9 mouse cellular contexts compared by ENCODE assay signal in genomic region chr3:108458866-108459265, GRCm38 (mm10). TPM values are rescaled to one million over a fixed set of nuclear protein-coding genes. Genes with fewer than 3 reads are reported as not detected.
A peak's percentile ranks its signal among the peaks of the same experiment; 100 is the strongest.
DNase-seq lines count a peak whose midpoint lies in the region; ATAC-seq and TF ChIP-seq lines count a peak whose summit lies in the region.
"Had no signal": no experiment of that assay in that cellular context is flagged by ENCODE, and none has a peak within 500 bp of the region (broad histone marks: within the 10 kb centered on the region; RNA-seq: fewer than 3 reads in every experiment).

No protein-coding gene starts in this region.

- no peak for ATAC-seq in midbrain, embryonic 11.5 days (ENCODE audit: low FRiP score)
- ATAC-seq in kidney, postnatal 0 days (replicated peaks; ENCODE audit: low FRiP score, low read depth): no peak; the same call in 1 of the 2 replicates
- peak; percentile 57 for ATAC-seq in megakaryocyte progenitor cell, adult 5-6 weeks (replicated peaks; ENCODE audit: poor library complexity)

- DNase-seq in midbrain, embryonic 10.5 days (ENCODE audit: low spot score): no peak
- no peak for DNase-seq in midbrain, embryonic 11.5 days (ENCODE audit: low spot score, missing footprints)
- DNase-seq in brain, embryonic 14.5 days (ENCODE audit: low read depth): peak; percentile 29
- peak; percentile 10 for DNase-seq in kidney, postnatal 0 days (ENCODE audit: low spot score)
- peak; percentile 24 for DNase-seq in urinary bladder, postnatal 25 days (ENCODE audit: low spot score)
- DNase-seq in cerebellum, adult 9-11 months: no peak
- DNase-seq in cerebellum, adult 9-10 months: no peak

- H3K4me2 ChIP-seq in midbrain, embryonic 11.5 days: no peak overlapping the region
- no peak overlapping the region for H3K4me2 ChIP-seq in kidney, postnatal 0 days (ENCODE audit: low read length)
- H3K4me2 ChIP-seq: midbrain, embryonic 12.5 days had no signal

- H3K9me3 ChIP-seq in midbrain, embryonic 10.5 days (replicated peaks): no peaks in the 10 kb centered on the region
- no peaks in the 10 kb centered on the region for H3K9me3 ChIP-seq in midbrain, embryonic 11.5 days (ENCODE audit: control insufficient read depth, low read length)
- H3K9me3 ChIP-seq in kidney, postnatal 0 days (replicated peaks; ENCODE audit: low read length): no peaks in the 10 kb centered on the region
- H3K9me3 ChIP-seq: midbrain, embryonic 12.5 days had no signal

- TF ChIP-seq POLR2A in brain, embryonic 14.5 days (IDR thresholded peaks at IDR 0.05; ENCODE audit: borderline replicate concordance, extremely low read depth, insufficient read depth, insufficient read length, poor library complexity, severe bottlenecking): no peak

- H3K27ac ChIP-seq in midbrain, embryonic 10.5 days (replicated peaks): peak overlapping the region; percentile 39; the same call in 1 of the 2 replicates
- H3K27ac ChIP-seq in midbrain, embryonic 11.5 days (ENCODE audit: low read depth, low read length): no peak overlapping the region
- H3K27ac ChIP-seq in kidney, postnatal 0 days: no peak overlapping the region
- H3K27ac ChIP-seq: midbrain, embryonic 12.5 days had no signal

- 49% methylated on average over 10 of the region's 10 CpGs for WGBS in midbrain, embryonic 10.5 days
- WGBS in midbrain, embryonic 11.5 days: 55% methylated on average over 10 of the region's 10 CpGs
- 33% methylated on average over 10 of the region's 10 CpGs for WGBS in kidney, postnatal 0 days

- no peak overlapping the region for H3K9ac ChIP-seq in midbrain, embryonic 11.5 days (ENCODE audit: low read length)
- H3K9ac ChIP-seq in kidney, postnatal 0 days (ENCODE audit: low read depth, low read length): no peak overlapping the region
- H3K9ac ChIP-seq: midbrain, embryonic 12.5 days had no signal

- no peaks in the 10 kb centered on the region for H3K36me3 ChIP-seq in midbrain, embryonic 10.5 days
- H3K36me3 ChIP-seq in midbrain, embryonic 11.5 days (ENCODE audit: control insufficient read depth, insufficient read depth, low read length): no peaks in the 10 kb centered on the region
- no peaks in the 10 kb centered on the region for H3K36me3 ChIP-seq in kidney, postnatal 0 days (ENCODE audit: insufficient read depth, low read length)
- H3K36me3 ChIP-seq: midbrain, embryonic 12.5 days had no signal

- H3K4me3 ChIP-seq in midbrain, embryonic 10.5 days: no peak overlapping the region
- no peak overlapping the region for H3K4me3 ChIP-seq in midbrain, embryonic 11.5 days (ENCODE audit: low read depth, low read length)
- no peak overlapping the region for H3K4me3 ChIP-seq in kidney, postnatal 0 days (replicated peaks; ENCODE audit: low read depth, low read length)
- H3K4me3 ChIP-seq: midbrain, embryonic 12.5 days had no signal

- 0 out of 2 replicates have a peak, but pooled peaks cover 5% of the 10 kb centered on the region for H3K27me3 ChIP-seq in midbrain, embryonic 10.5 days (ENCODE audit: low read depth, poor library complexity, severe bottlenecking)
- no peaks in the 10 kb centered on the region for H3K27me3 ChIP-seq in midbrain, embryonic 11.5 days (ENCODE audit: control insufficient read depth, insufficient read depth, low read length)
- H3K27me3 ChIP-seq in kidney, postnatal 0 days (ENCODE audit: insufficient read depth, low read length): no peaks in the 10 kb centered on the region
- H3K27me3 ChIP-seq: midbrain, embryonic 12.5 days had no signal

- no peak for TF ChIP-seq CTCF in brain, embryonic 14.5 days (IDR thresholded peaks at IDR 0.05; ENCODE audit: borderline replicate concordance, extremely low read depth, insufficient read depth, insufficient read length)
- TF ChIP-seq CTCF in kidney, postnatal 0 days (IDR thresholded peaks at IDR 0.05; ENCODE audit: low read depth): peak; percentile 55

- H3K4me1 ChIP-seq in midbrain, embryonic 10.5 days: peaks cover 8% of the 10 kb centered on the region
- no peaks in the 10 kb centered on the region for H3K4me1 ChIP-seq in midbrain, embryonic 11.5 days (ENCODE audit: control insufficient read depth, insufficient read depth, low read length)
- no peaks in the 10 kb centered on the region; the same call in 1 of the 2 replicates for H3K4me1 ChIP-seq in kidney, postnatal 0 days (replicated peaks; ENCODE audit: insufficient read depth, low read length)
- H3K4me1 ChIP-seq: midbrain, embryonic 12.5 days had no signal

RNA-seq across cellular contexts. Expression of gene Sars, which starts 13.9 kb away (rescaled TPM):
- 179 and 187 TPM in 2 replicates for polyA plus RNA-seq in midbrain, embryonic 10.5 days (2016; fragmentation: Nextera tagmentation; extraction: Ambion mirVana)
- 196 and 213 TPM in 2 replicates for polyA plus RNA-seq in midbrain, embryonic 11.5 days (2014; fragmentation: Nextera tagmentation; extraction: Ambion mirVana)
- 120 and 161 TPM in 2 replicates for polyA plus RNA-seq in brain, embryonic 14.5 days (2012; rRNA removed)
- 118 and 135 TPM in 2 replicates for polyA plus RNA-seq in kidney, postnatal 0 days (2015; fragmentation: Nextera tagmentation; extraction: Ambion mirVana)
- 19.0 and 26.5 TPM in 2 replicates for total RNA-seq in megakaryocyte progenitor cell, adult 5-6 weeks (2015)
- total RNA-seq in megakaryocyte progenitor cell, adult 5-6 weeks (2017): 249 and 357 TPM in 2 replicates

RNA-seq across cellular contexts. Expression of gene Celsr2, which starts 43.5 kb away (rescaled TPM):
- polyA plus RNA-seq in midbrain, embryonic 10.5 days (2016; fragmentation: Nextera tagmentation; extraction: Ambion mirVana): 53.7 and 67.5 TPM in 2 replicates
- polyA plus RNA-seq in midbrain, embryonic 11.5 days (2014; fragmentation: Nextera tagmentation; extraction: Ambion mirVana): 61.9 and 65.2 TPM in 2 replicates
- 64.9 and 101 TPM in 2 replicates for polyA plus RNA-seq in brain, embryonic 14.5 days (2012; rRNA removed)
- polyA plus RNA-seq in kidney, postnatal 0 days (2015; fragmentation: Nextera tagmentation; extraction: Ambion mirVana): 15.1 and 16.9 TPM in 2 replicates
- 1.1 and 1.6 TPM in 2 replicates for total RNA-seq in megakaryocyte progenitor cell, adult 5-6 weeks (2015)
- total RNA-seq in megakaryocyte progenitor cell, adult 5-6 weeks (2017): 0.20 and 0.42 TPM in 2 replicates

Comparison
In these comparisons a context has a peak if more than half of its experiments do, and no peak if none do; other contexts are left out.
1. DNase-seq: peak in brain, embryonic 14.5 days (single experiment), kidney, postnatal 0 days (single experiment) and urinary bladder, postnatal 25 days (single experiment); none in midbrain, embryonic 10.5 days (single experiment), midbrain, embryonic 11.5 days (single experiment), cerebellum, adult 9-11 months (single experiment) and cerebellum, adult 9-10 months (single experiment).